Mouse (Mus musculus) CH12.LX (cell line): ENCODE measurements around the gene Wdr75. TPM values are rescaled to one million over a fixed set of nuclear protein-coding genes. Genes with fewer than 3 reads are reported as not detected.

ENCODE experiments used
- DNase-seq: peaks from one replicate; pipeline ENCODE4 v3.0.0-alpha.2; 2013; ENCODE audit errors: extremely low read depth
- H3K27ac ChIP-seq: 2 replicates; pipeline ENCODE4 v1.5.1; 2012; ENCODE audit warnings: low read depth, mild to moderate bottlenecking, control low read depth, moderate library complexity; ENCODE audit not compliant: insufficient read depth
- H3K27me3 ChIP-seq: replicated peaks from 2 replicates; pipeline ENCODE3; 2012; ENCODE audit warnings: inconsistent platforms
- H3K36me3 ChIP-seq, 2 experiments: replicated peaks in 1 of 2; 2 replicates each; pipeline versions ENCODE3 to v1.6.1; 2012; ENCODE audit warnings: inconsistent platforms in 1 of 2, low read length in 1 of 2, mild to moderate bottlenecking in 1 of 2, mixed read lengths in 1 of 2, moderate library complexity in 1 of 2; ENCODE audit not compliant: control insufficient read depth in 1 of 2, insufficient read depth in 1 of 2
- H3K4me1 ChIP-seq, 2 experiments: 2 replicates each; pipeline ENCODE4 v1.6.1; 2012; ENCODE audit warnings: inconsistent platforms in 1 of 2, moderate library complexity in 1 of 2; ENCODE audit not compliant: insufficient read depth in 2 of 2, control insufficient read depth in 1 of 2
- H3K4me2 ChIP-seq: 2 replicates; pipeline ENCODE4 v1.6.1; 2012; ENCODE audit warnings: low read depth, mild to moderate bottlenecking, control low read depth; ENCODE audit not compliant: poor library complexity, insufficient read depth, severe bottlenecking
- H3K4me3 ChIP-seq, 3 experiments: fragments of 150-350 bp in 1 of 3; sonication (generic) in 1 of 3; replicated peaks in 1 of 3; 2 replicates each; pipeline versions ENCODE3 to v1.5.1; 2011 to 2012; ENCODE audit warnings: low read depth in 2 of 3, low read length in 2 of 3, mild to moderate bottlenecking in 2 of 3, moderate library complexity in 2 of 3, control low read depth in 1 of 3, improper control_type of control experiment in 1 of 3, inconsistent platforms in 1 of 3, mixed read lengths in 1 of 3; ENCODE audit not compliant: poor library complexity in 1 of 3
- H3K79me2 ChIP-seq: replicated peaks from 2 replicates; pipeline ENCODE4 v1.6.1; 2012; ENCODE audit warnings: mild to moderate bottlenecking, moderate library complexity; ENCODE audit not compliant: control insufficient read depth, poor library complexity, insufficient read depth, severe bottlenecking; ENCODE audit errors: extremely low read depth
- H3K9ac ChIP-seq: 2 replicates; pipeline ENCODE4 v1.6.1; 2012; ENCODE audit warnings: low read depth, mild to moderate bottlenecking, control low read depth, moderate library complexity; ENCODE audit not compliant: insufficient read depth
- H3K9me3 ChIP-seq: replicated peaks from 2 replicates; pipeline ENCODE3; 2012; ENCODE audit warnings: low read length, inconsistent platforms, mixed read lengths
- CHD1 ChIP-seq: IDR thresholded peaks from 2 replicates; pipeline ENCODE4 v1.6.1; 2012; ENCODE audit warnings: low read depth, low read length, improper control_type of control experiment, inconsistent platforms
- CTCF ChIP-seq, 2 experiments: IDR thresholded peaks in 1 of 2; conservative IDR thresholded peaks in 1 of 2; 2 replicates each; pipeline ENCODE4 v1.5.1; 2011 to 2012; ENCODE audit warnings: low read depth in 2 of 2, low read length in 2 of 2, improper control_type of control experiment in 1 of 2, inconsistent platforms in 1 of 2, mild to moderate bottlenecking in 1 of 2, moderate library complexity in 1 of 2
- E2F4 ChIP-seq: IDR thresholded peaks from 2 replicates; pipeline ENCODE4 v1.6.1; 2011; ENCODE audit warnings: low read depth, low read length, improper control_type of control experiment; ENCODE audit not compliant: insufficient replicate concordance
- ETS1 ChIP-seq: conservative IDR thresholded peaks from 2 replicates; pipeline ENCODE4 v1.6.1; 2012; ENCODE audit warnings: low read depth, mild to moderate bottlenecking, inconsistent platforms, low read length, improper control_type of control experiment, moderate library complexity
- HCFC1 ChIP-seq: IDR thresholded peaks from 2 replicates; pipeline ENCODE4 v1.6.1; 2012; ENCODE audit warnings: low read depth, mild to moderate bottlenecking, inconsistent platforms, low read length, improper control_type of control experiment
- JUN ChIP-seq: IDR thresholded peaks from 2 replicates; pipeline ENCODE4 v1.6.1; 2011; ENCODE audit warnings: low read depth, mild to moderate bottlenecking, low read length, improper control_type of control experiment, moderate library complexity; ENCODE audit not compliant: insufficient read depth
- JUND ChIP-seq: conservative IDR thresholded peaks from 2 replicates; pipeline ENCODE4 v1.6.1; 2011; ENCODE audit warnings: low read depth, low read length, improper control_type of control experiment
- KAT2A ChIP-seq: IDR thresholded peaks from 2 replicates; pipeline ENCODE4 v1.6.1; 2012; ENCODE audit warnings: low read length, improper control_type of control experiment, inconsistent platforms; ENCODE audit not compliant: insufficient replicate concordance
- MAFK ChIP-seq: IDR thresholded peaks from 2 replicates; pipeline ENCODE4 v1.6.1; 2011; ENCODE audit warnings: low read length, improper control_type of control experiment; ENCODE audit not compliant: insufficient replicate concordance
- MAX ChIP-seq: IDR thresholded peaks from 2 replicates; pipeline ENCODE4 v1.6.1; 2011; ENCODE audit warnings: low read length, improper control_type of control experiment
- MEF2A ChIP-seq: IDR thresholded peaks from 2 replicates; pipeline ENCODE4 v1.6.1; 2014; ENCODE audit warnings: low read depth, mild to moderate bottlenecking, inconsistent platforms, low read length, improper control_type of control experiment, borderline replicate concordance
- MXI1 ChIP-seq: IDR thresholded peaks from 2 replicates; pipeline ENCODE4 v1.6.1; 2011; ENCODE audit warnings: mild to moderate bottlenecking, low read depth, low read length, improper control_type of control experiment
- MYC ChIP-seq: IDR thresholded peaks from 2 replicates; pipeline ENCODE4 v1.6.1; 2011; ENCODE audit warnings: low read depth, mild to moderate bottlenecking, improper control_type of control experiment, low read length
- NELFE ChIP-seq: IDR thresholded peaks from 2 replicates; pipeline ENCODE4 v1.6.1; 2011; ENCODE audit warnings: low read depth, low read length, improper control_type of control experiment
- NRF1 ChIP-seq: IDR thresholded peaks from 2 replicates; pipeline ENCODE4 v1.6.1; 2014; ENCODE audit warnings: low read depth, mild to moderate bottlenecking, inconsistent platforms, low read length, improper control_type of control experiment, moderate library complexity
- PAX5 ChIP-seq: IDR thresholded peaks from 2 replicates; pipeline ENCODE4 v1.6.1; 2012; ENCODE audit warnings: low read length, inconsistent platforms, mixed read lengths
- POLR2AphosphoS2 ChIP-seq: IDR thresholded peaks from 2 replicates; pipeline ENCODE4 v1.6.1; 2011; ENCODE audit warnings: low read depth, low read length, improper control_type of control experiment
- RAD21 ChIP-seq: IDR thresholded peaks from 2 replicates; pipeline ENCODE4 v1.6.1; 2011; ENCODE audit warnings: low read depth, mild to moderate bottlenecking, low read length, improper control_type of control experiment, moderate library complexity
- SMC3 ChIP-seq: IDR thresholded peaks from 2 replicates; pipeline ENCODE4 v1.6.1; 2011; ENCODE audit warnings: low read depth, low read length, improper control_type of control experiment
- TCF12 ChIP-seq: IDR thresholded peaks from 2 replicates; pipeline ENCODE4 v1.6.1; 2014; ENCODE audit warnings: low read depth, mild to moderate bottlenecking, inconsistent platforms, low read length, improper control_type of control experiment
- USF1 ChIP-seq: IDR thresholded peaks from 2 replicates; pipeline ENCODE4 v1.6.1; 2014; ENCODE audit warnings: low read depth, mild to moderate bottlenecking, inconsistent platforms, low read length, improper control_type of control experiment
- USF2 ChIP-seq: conservative IDR thresholded peaks from 2 replicates; pipeline ENCODE4 v1.6.1; 2011; ENCODE audit warnings: low read depth, low read length, improper control_type of control experiment
- ZKSCAN1 ChIP-seq: IDR thresholded peaks from 2 replicates; pipeline ENCODE4 v1.6.1; 2012; ENCODE audit warnings: low read depth, inconsistent platforms, low read length, improper control_type of control experiment, borderline replicate concordance
- ZNF384 ChIP-seq: IDR thresholded peaks from 2 replicates; pipeline ENCODE4 v1.6.1; 2012; ENCODE audit warnings: low read depth, low read length, improper control_type of control experiment, inconsistent platforms
- dilution Hi-C: fragments of 300-500 bp; cut with MboI; formaldehyde crosslinking; loops from 2 replicates; pipeline ENCODE4 v1.14.3; 2020; ENCODE audit warnings: low sequenced_read_pairs; ENCODE audit not compliant: extremely low pct_unique_long_range_greater_than_20kb, extremely low pct_ligation_motif_present
- in situ Hi-C: fragments of 300-500 bp; cut with MboI; formaldehyde crosslinking; loops from 3 replicates; pipeline ENCODE4 v1.14.3; 2019; ENCODE audit warnings: low sequenced_read_pairs, low pct_ligation_motif_present, low pct_unique_long_range_greater_than_20kb, mixed read lengths
- polyA plus RNA-seq: library from polyadenylated mRNA; unstranded; fragments of >175 nt; gene quantifications from 2 replicates; pipeline ENCODE4 v1.2.1, GENCODE M21; 2012; ENCODE audit warnings: low read depth; ENCODE audit not compliant: insufficient read length
- total RNA-seq, 2 experiments: library from RNA; depleted of rRNA; stranded (reverse); fragments of 300-350 nt in 1 of 2; fragments of >200 nt in 1 of 2; gene quantifications; 2 replicates each; pipeline ENCODE4 v1.2.3; 2012 to 2014

Gene Wdr75
- total and polyA plus RNA-seq, 3 experiments = 127 to 236 (median 204) TPM

GRCm38 (mm10) chr1:45865316-45865715, 70.3 kb downstream of the Wdr75 start:
- H3K36me3 ChIP-seq = no peaks in the 10 kb centered on the region
- in situ Hi-C loops = no loop called here
- dilution Hi-C loops = no loop called here
- H3K4me1 ChIP-seq = peaks cover 0 to 43% of the 10 kb centered on the region in 2 experiments; a peak in 2 of 4 replicates
- H3K79me2 ChIP-seq = no peaks in the 10 kb centered on the region
- H3K9ac ChIP-seq = no peak overlapping the region
- H3K4me2 ChIP-seq = no peak overlapping the region
- no peak overlapping the region for H3K27ac ChIP-seq
- H3K9me3 ChIP-seq = peaks cover 2% of the 10 kb centered on the region
- no peak for TF ChIP-seq CHD1
- TF ChIP-seq ZKSCAN1 = no peak
- no peak for TF ChIP-seq HCFC1
- TF ChIP-seq ZNF384 = no peak
- TF ChIP-seq, all 38 proteins: peak for 0
- Histone ChIP-seq H3K27me3 (no peaks in the 10 kb centered on the region), H3K4me3 (no peak overlapping the region)
- DNase-seq = no peak

GRCm38 (mm10) chr1:45865727-45866126, 70.8 kb downstream of the Wdr75 start:
- H3K4me3 ChIP-seq = no peak overlapping the region
- TF ChIP-seq CTCF (conservative IDR thresholded peaks at IDR 0.05 in 1 of 2, IDR thresholded peaks at IDR 0.05 in 1 of 2; ENCODE audit: low read depth in 2 of 2, low read length in 2 of 2) = no peak
- no peak for TF ChIP-seq USF1
- no peak for TF ChIP-seq POLR2AphosphoS2
- TF ChIP-seq PAX5 = no peak
- TF ChIP-seq MEF2A = no peak
- TF ChIP-seq E2F4 = no peak
- TF ChIP-seq ZKSCAN1 = no peak
- no peak for TF ChIP-seq ETS1
- H3K27ac ChIP-seq = no peak overlapping the region
- H3K27me3 ChIP-seq = no peaks in the 10 kb centered on the region
- H3K9ac ChIP-seq = no peak overlapping the region
- no peak for DNase-seq
- no peaks in the 10 kb centered on the region for H3K36me3 ChIP-seq
- dilution Hi-C loops (no loop called here), in situ Hi-C loops (no loop called here)
- no peak overlapping the region for H3K4me2 ChIP-seq
- H3K79me2 ChIP-seq = no peaks in the 10 kb centered on the region
- H3K9me3 ChIP-seq = peaks cover 2% of the 10 kb centered on the region
- peaks cover 0 to 39% of the 10 kb centered on the region in 2 experiments; a peak in 2 of 4 replicates for H3K4me1 ChIP-seq

- no peak overlapping the region for H3K4me2 ChIP-seq
- peaks cover 2% of the 10 kb centered on the region for H3K9me3 ChIP-seq
- in situ Hi-C loops = no loop called here
- H3K27ac ChIP-seq = no peak overlapping the region
- dilution Hi-C loops = no loop called here
- H3K36me3 ChIP-seq = no peaks in the 10 kb centered on the region
- DNase-seq = no peak
- peaks cover 0 to 37% of the 10 kb centered on the region in 2 experiments; a peak in 2 of 4 replicates for H3K4me1 ChIP-seq
- H3K4me3 ChIP-seq = no peak overlapping the region
- H3K9ac ChIP-seq = no peak overlapping the region
- no peaks in the 10 kb centered on the region for H3K79me2 ChIP-seq
- no peaks in the 10 kb centered on the region for H3K27me3 ChIP-seq
- no peak for TF ChIP-seq MYC
- no peak for TF ChIP-seq RAD21
- TF ChIP-seq KAT2A = no peak
- no peak for TF ChIP-seq MEF2A
- TF ChIP-seq ZKSCAN1 = no peak
- TF ChIP-seq TCF12 = no peak
- no peak for TF ChIP-seq SMC3
- no peak for TF ChIP-seq NRF1
- TF ChIP-seq JUN = no peak
- no peak for TF ChIP-seq MXI1
- no peak for TF ChIP-seq NELFE
- TF ChIP-seq MAFK = no peak
- TF ChIP-seq MAX = no peak
- no peak for TF ChIP-seq JUND
- no peak for TF ChIP-seq USF2
Measured at GRCm38 (mm10) chr1:45866288-45867018, 71.5 kb downstream of the Wdr75 start.
